Mouse (Mus musculus): Measurements from ENCODE around the gene Col23a1.
A peak's percentile ranks its signal among the peaks of the same experiment; 100 is the strongest.

Col23a1 gene

DNA sequence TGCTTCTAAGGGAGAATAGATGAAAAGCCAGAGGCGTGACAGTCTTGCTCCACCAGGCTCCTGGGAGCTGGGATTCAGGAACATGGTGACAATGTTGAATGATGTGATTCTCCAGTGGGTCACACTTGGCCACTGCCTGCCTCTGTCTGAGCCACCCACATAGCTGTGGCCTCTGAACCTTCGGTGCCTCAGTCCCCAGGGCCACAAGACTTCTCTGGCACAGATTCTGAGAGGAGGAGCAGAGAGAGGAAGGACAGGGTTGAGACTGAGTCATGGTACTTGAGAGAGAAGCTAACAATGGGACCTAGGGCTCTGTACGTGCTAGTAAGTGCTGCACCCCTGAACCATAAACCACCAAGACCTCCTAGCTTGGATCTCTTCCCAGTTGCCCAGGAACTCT, 141.6 kb downstream of the Col23a1 start:
- DNase-seq (ENCODE audit: extremely low spot score), result no peak

DNA sequence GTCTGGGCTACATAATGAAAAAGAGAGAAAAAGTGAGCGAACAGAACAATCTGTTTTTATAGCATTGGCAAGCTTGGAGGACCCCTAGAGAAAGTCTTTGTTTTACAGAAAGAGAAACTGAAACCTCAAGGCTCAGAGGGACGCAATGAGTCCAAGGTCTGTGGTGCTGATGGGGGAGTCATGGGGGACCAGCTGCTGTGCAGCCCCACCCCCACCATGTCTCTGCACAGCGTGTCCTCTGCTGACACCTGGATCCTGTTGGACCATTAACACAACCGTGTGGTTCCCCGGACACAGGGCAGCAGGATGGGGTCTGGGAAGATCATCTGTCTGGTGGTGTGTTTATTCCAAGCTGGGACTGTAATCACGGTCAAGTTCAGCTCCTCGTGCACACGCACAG, 142.2 kb downstream of the Col23a1 start:
- DNase-seq (ENCODE audit: extremely low spot score), result no peak

DNA sequence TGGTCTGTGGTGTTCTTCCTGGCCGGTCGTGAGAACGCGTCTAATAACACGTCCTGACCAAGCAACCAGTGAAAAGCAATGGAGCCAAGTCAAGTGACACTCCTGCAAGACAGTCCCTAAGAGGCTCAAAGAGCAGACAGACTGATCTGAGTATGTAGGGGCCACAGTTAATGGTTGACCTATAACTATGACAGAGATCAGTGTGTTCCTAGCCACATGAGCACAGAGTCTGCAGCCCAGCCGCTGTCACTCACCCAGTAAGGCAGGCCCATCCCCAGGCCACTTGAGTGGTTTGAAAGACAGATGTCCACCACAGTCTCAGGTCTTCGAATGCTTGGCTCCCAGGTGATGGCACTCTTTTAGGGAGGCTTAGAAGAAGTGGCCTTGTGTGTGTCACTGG, 152.3 kb downstream of the Col23a1 start:
- no peak for DNase-seq (ENCODE audit: extremely low spot score)

DNA sequence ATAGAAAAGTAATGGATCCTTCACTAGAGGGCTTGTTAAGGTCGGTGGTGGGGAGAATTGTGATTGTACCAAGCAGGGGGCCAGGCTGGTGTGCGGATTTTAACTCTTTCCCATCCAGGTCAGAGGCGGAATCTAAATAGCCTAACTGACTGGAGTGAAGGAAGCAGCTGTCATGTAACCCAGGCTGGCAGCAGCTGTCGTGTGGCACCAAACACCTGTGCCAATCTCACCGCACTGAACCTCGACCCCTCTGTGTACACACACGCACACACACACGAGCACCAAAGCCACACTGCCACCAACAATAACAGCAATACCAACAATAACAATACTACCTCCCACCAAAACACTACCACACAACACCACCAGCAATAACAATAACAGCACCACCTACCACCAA, 152.9 kb downstream of the Col23a1 start:
- no peak for DNase-seq (ENCODE audit: extremely low spot score)

DNA sequence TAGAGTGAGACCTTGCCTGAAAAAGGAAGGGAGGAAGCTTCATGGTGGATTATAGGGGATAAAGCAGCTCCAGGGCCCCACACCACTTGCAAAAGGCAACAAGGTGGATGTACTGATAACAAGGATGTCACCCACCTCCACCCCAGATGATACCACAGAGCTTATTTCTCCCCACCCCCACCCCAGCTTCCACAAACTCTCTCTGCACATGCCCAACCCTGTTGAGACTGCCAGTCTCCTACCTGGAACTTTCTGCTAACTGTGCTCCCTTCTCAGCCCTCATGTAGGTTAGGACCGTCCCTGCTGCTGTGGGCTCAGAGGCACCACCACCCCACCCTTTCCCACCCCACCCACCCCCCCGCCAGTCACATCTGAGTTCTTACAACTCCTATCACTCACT, 154.1 kb downstream of the Col23a1 start:
- no peak for DNase-seq (ENCODE audit: extremely low spot score)

DNA sequence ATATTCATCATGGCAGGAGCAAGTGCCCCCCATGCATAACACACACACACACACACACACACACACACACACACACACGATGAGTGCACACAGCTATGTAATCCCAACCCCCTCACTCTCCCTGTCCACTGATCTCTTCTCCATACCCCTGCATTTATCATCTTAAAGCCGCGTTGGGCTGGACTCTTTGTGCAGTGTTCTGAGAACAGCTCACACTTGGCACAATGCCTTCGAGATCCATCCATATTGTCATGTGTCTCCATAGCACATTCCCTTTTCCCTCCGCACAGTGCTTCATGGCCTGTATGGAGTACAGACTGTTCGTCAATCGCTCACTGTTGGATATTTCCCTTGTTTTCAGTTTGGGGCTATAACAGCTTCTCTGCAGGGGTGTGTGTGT, 154.9 kb downstream of the Col23a1 start:
- DNase-seq (ENCODE audit: extremely low spot score), result no peak

DNA sequence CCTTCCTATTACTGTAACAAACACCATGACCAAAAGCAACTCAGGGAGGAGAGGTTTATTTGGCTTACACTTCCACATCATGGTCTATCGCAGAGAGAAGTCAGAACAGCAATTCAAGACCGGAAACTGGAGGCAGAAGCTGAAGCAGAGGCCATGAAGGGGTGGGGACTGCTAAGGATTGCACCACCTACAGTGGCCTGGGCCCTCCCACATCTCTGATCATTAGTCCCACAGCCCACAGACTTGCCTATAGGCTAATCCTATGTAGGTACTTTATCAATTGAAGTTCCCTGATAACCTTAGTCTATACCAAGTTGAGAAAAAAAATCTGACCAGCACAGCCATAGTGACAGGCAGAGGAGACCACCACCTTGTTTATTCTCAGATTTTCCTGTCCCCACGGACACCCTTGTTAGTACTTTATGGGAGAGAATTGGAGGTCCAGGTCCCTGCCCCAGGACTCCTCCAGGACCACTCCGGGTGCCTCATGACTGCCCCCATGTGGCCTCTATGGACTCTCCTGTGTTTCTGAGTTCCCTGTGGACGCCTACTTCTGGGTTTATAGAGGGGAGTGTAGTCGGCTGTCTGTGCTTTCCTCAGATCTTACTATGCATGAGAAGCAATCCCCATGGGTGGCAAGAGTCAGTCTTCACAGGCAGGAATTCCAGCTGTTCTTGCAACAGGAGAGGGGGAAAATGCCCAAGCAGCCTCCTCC, 157.1 kb downstream of the Col23a1 start:
- DNase-seq (ENCODE audit: extremely low spot score), result peak; percentile 61

DNA sequence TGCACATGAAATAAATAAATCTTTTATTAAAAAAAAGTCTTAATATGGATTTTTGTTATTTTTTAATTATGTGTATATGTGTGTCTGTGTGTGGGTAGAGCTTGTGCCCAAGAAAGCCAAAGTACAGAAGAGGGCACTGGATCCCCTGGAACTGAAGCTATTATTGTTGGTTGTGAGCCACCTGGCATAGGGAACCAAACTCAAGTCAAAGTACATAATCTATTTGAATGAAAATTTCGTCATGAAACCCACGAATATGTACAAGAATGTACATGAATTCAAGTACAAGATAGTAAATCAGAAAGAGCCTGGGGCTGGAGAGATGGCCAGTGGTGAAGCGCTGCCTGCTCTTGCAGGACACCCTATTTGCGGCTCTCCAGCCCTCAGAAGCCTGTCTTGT, 158.5 kb downstream of the Col23a1 start:
- DNase-seq (ENCODE audit: extremely low spot score), result no peak

DNA sequence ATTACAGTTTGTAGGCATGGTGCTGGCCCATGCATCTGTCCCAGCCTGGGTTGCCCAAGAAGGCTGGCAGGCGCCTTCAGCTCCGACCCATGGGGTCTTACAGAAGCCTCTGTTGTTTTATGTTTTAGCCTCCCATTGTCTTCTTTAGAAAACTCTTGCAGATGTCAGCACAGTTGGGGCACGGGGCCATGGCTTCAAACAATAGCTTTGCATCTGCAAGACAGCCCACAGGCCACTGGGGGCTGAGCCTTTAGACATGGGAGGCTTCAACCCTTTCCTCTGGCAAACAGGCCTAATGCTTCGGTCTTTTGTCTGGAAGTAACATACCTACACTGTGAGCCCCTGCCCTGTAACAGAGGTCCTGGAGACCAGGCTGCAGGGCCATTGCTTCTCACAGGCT, 159.0 kb downstream of the Col23a1 start:
- peak; percentile 37 for DNase-seq (ENCODE audit: extremely low spot score)

DNA sequence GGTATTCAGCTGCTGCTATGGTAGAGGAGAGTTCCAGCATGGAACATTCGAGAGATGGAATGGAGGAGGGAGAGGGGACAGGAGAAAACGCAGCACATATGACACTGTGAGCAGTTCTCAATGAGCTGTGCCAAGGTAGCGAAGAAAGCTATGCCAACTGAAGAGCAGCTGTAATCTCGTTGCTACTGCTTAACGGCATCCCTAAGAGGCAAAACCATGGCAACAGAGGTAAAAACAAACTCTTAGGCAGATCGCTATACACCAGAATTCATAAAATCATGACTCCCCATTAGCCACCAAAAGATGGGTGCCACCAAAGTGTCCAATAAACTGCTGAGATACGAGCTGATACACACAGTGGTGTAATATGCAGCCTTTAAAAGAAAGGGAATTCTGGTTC, 160.2 kb downstream of the Col23a1 start:
- no peak for DNase-seq (ENCODE audit: extremely low spot score)

DNA sequence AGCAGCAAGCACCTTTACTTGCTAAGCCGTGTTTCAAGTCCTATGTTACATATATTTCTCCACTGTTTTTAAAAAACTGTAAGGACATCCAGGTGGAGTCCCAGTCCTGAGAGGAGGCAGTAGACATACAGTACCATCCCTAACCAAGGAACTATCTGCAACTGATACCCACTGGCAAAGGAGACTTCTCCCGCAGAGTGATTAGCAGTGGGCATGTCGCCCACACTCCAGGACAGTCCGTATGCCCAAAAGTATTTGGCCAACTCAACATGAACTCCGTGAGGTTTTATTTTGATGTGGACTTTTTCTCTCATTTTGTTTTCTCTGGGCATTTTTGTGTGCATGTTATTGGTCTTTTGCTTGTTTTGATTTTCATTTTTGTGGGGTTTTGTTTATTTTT, 161.6 kb downstream of the Col23a1 start:
- no peak for DNase-seq (ENCODE audit: extremely low spot score)

DNA sequence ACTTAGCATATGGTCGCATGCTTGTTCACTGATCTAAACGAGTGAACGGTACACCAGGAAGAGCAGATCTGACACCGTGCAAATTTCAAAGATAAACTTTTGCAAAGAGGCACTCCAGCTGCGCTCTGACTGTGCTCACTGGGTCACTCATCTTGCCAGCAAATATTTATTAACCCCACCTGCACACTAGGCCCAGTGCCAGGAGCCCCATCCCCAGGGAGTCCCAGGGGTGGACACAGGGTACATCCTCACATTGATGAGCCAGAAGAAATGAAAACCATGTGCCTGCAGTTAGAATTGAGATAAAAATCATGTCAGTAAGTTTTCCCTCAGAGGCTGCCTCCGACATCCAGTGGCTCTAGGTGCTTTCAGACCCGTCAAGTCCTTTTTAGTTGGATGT, 162.2 kb downstream of the Col23a1 start:
- DNase-seq (ENCODE audit: extremely low spot score), result no peak

DNA sequence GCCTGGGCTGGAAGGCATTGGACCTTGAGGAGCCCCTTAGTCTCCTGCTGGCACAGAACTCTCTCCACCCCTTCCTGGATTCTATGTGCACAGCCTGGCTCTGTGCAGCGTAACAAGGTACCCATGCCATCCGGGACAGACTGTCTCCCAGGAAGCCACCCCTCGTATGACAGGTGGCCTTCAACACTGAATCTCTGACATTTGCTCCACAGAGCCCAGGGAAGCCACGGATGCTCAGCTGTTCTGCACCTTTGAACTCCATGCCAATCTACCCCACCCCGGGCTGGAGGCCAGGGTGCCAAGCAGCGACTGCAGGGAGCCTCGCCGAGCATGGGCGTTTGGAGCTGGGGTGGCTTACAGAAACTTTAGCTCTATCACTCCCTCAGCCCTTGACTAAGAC, 164.0 kb downstream of the Col23a1 start:
- no peak for DNase-seq (ENCODE audit: extremely low spot score)

DNA sequence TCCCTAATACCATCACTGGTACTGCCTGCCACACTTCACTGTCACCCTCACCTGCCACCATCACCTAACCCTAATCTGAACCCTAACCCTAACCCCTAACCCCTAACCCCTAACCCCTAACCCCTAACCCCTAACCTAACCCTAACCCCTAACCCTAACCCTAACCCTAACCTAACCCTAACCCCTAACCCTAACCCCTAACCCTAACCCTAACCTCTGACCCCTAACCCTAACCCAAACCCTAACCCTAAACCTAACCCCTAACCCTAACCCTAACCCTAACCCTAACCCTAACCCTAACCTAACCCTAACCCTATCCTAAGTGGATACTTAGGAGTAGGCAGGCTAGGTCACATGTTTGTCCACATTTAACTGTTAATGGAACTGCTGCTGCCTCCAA, 165.8 kb downstream of the Col23a1 start:
- DNase-seq (ENCODE audit: extremely low spot score), result no peak

DNA sequence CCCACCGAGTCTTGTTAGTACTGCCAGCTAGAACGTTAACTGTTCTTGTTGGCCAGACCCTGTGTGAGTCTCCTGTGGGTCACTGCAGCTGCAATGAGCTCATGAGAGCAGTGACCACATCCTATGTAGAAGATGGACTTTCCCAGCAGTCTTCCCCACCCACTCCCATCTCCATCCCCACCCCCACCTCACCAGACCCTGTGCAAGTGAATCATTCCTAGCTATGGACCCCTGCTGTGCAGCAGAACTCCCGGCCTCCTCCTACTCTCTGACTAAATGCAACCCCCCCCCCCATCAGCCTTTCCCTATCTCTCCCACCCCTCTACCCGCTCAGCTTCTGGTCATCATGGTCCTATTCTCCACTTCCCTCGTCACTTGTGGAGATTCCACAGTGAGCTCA, 167.9 kb downstream of the Col23a1 start:
- DNase-seq (ENCODE audit: extremely low spot score), result no peak

DNA sequence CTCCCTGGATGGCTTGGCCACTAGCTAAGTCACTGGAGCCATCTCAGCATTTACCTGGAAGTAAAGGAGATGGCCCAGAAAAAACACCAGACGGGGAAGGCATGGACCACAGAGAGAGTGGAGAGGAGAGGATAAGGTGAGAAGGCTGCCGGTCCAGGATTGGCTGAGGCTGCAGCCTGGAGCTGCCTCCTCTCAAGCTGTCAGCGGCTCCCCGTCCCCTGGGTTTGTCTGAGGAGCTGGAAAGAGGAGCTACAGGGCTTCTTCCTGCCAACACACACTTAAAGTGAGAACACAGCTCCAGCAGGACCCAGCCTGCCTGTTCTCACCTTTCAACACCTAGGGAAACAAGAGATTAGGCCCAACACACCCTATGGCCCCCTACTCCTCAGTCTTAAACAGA, 168.9 kb downstream of the Col23a1 start:
- DNase-seq (ENCODE audit: extremely low spot score), result no peak

DNA sequence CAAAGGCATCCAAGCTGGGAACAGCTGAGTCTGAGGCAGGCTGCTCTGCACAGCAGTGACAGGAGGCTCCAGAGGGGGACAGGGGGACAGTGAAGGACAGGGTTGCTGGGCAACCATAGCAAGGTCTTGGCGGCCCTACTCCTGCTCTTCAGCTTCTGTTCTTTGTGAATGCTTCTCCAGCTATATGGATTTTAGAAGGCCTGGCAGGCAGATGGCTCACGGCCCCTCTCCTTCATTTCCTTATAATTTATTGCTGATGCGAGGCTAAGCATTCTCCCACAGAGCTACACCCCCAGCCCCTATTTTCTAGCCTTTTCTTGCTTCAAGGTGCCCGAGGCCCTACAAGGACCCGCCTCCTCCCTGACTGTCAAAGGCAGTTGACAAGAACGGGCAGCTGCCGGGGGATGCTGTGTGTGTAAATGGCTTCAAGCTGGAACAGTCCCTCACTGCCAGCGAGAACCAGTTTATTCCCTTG, 169.9 kb downstream of the Col23a1 start:
- peak; percentile 27 for DNase-seq (ENCODE audit: extremely low spot score)

DNA sequence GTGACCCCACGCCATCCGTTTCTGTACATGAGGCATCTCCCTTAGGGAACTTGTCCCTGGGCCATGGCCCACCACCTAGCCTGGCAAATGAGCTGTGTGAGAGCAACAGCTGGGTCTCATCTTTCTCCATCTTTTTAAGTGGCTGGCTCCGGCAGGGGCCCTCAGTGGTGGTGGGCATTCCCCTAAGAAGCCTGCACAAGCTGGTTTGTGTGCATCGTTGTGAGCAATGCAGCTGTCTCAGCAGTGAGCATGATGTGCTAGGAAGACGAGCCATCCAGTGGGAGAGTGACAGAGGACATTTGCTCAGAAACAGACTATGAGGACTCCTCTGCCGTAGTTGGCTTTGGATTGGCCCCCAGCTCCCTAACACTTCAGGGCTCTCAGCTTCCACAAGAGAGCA, 179.0 kb downstream of the Col23a1 start:
- DNase-seq (ENCODE audit: extremely low spot score), result no peak

DNA sequence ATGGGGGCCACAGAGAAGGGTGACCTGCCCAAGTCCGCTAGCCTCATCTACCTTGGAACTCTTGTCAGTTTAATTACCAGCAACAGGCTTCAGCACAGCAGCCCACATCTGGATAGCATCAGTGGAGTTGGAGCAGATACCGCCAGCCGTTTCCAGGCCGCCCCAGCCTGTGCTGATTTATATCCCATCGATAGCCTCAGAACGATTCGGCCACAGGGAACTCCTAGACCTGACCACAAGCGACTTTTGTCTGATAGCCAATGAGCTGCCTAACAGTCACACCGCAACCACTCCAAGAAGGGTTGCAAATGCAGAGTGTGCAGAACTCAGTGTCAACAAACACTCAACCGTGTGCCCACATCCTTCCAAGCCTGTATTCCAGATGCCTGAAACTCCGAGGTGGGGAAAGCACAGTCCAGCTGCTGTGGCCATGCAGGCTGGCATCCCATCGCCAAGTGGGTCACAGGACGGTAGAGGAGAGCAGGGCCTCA, 179.7 kb downstream of the Col23a1 start:
- no peak for DNase-seq (ENCODE audit: extremely low spot score)

DNA sequence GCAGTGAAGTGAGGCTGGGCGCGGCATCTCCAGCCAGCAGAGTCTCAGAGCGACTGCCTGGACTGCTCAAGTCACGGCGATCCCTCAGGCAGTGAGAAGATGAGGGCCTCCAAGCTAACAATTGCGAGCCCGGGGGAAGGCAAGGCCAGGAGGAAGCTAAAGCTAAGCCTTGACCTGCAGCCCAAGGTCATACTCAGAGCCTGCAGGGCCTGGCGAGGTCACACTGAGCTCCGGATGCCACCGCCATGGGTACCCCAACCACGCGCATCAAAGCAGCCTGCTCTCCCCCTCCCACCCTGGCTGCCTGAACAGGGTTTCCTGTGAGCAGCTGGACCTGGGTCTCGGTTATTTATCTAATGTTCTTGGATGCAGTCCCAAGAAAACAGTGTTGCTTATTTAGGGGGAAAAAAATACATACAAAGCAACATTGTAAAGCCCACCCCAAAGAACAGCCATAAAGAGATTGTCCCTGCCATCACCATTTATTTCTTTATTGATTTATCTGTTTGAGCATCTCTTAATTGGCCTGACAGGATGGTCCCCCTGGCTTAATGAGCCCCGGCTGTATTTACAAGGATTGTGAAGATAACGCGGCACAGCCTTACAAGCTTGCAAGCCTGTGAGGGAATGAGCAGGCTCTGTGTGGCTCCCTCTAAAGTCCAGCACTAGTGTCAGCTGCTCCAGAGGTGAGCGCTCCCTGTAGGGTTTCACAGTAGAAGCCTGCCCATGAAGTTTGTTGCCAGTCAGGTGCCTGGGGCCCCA, 180.8 kb downstream of the Col23a1 start:
- peak; percentile 38 for DNase-seq (ENCODE audit: extremely low spot score)

DNA sequence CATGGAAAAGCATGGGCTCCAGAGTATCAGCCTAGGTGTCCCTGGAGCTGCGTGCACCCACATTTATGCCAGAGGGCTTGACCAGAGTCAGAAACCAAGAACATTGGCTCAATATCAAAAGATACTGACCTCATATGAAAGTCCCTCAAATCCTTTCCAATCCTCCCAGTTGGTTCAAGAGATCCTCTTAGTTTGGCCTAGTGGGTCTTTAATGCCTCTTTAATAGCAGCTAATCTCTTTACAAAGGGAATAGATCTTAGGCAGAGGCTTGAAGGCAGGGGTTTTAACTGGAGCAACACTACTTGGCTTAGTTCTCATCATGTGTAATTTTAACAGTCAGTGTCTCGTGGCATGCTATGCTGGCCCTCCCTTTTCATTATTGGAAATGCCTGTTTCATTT, 184.0 kb downstream of the Col23a1 start:
- DNase-seq (ENCODE audit: extremely low spot score), result no peak

DNA sequence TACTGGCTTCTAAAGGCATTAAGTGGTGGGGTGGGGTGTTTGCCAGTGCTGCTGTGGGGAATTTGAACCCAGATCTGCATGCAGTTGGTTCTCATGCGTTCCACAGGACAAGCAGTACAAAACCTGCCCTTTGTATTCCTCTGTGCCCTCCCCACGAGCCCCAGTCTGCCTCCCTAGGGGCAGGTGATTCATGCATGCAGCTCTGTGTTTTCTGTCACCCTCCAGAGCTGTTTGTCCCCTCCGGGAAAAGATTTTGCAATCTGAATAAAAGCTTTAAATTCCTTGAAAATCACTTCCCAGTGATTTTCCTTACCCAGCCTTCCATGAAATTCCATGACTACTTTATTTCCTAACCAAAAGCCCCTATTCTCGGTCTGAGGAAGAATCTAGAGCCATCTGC, 186.8 kb downstream of the Col23a1 start:
- no peak for DNase-seq (ENCODE audit: extremely low spot score)

DNA sequence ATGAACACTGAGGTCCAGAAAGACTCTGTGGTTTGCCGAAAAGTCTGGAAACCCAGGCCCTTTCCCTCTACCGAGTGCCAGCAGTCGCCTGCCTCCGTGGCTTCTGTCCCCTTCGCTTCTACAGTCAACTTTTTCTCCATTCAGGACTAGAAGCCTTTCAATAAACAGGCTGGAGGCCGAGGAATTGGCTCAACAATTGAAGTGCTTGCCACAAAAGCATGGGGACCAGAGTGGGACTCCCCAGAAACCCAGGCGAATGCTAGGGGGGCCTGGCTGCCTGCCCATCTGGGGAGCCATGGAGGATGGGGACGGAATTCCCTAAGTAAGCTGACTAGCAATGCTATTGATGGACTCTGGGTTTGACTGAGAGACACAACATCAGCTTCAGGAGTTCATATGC, 187.9 kb downstream of the Col23a1 start:
- DNase-seq (ENCODE audit: extremely low spot score), result no peak

All from embryo, embryonic 9.5 days (tissue).